Mouse (Mus musculus): ENCODE measurements around the gene Gm21834. TPM values are rescaled to one million over a fixed set of nuclear protein-coding genes. Genes with fewer than 3 reads are reported as not detected.
A peak's percentile ranks its signal among the peaks of the same experiment; 100 is the strongest.

Gm21834 gene
- not detected in 2 replicates for polyA plus RNA-seq (2015; fragmentation: Nextera tagmentation; extraction: Ambion mirVana)

DNA sequence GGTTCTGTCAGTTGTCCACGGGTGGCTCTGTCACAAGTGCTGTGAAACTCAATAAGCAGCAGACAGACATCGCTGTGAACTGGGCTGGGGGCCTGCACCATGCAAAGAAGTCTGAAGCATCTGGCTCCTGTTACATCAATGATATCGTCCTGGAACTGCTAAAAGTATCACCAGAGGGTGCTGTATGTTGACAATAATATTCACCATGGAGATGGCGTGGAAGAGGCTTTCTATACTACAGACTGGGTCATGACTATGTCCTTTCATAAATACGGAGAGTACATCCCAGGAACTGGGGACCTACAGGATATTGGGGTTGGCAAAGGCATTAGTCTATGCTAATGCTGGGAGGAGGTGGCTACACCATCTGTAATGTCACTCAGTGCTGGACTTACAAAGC is at the start of gene Gm21834:
Gene Gm21834, minus strand, starts transcription at position 101 of the 400 bp plus-strand sequence.
- H3K27me3 ChIP-seq = no peaks in the 10 kb centered on the region
- H3K4me2 ChIP-seq = no peak within 1 kb of the TSS
- no peak for ATAC-seq (ENCODE audit: insufficient number of reproducible peaks, insufficient read depth, low FRiP score, low TSS enrichment, low read depth)
- H3K9ac ChIP-seq = no peak within 1 kb of the TSS
- H3K36me3 ChIP-seq = no peaks in the 10 kb centered on the region
- 73% methylated on average over 5 of the region's 5 CpGs for WGBS
- H3K4me3 ChIP-seq = no peak within 1 kb of the TSS
- no peaks in the 10 kb centered on the region for H3K4me1 ChIP-seq
- no peaks in the 10 kb centered on the region for H3K9me3 ChIP-seq
- no peak within 1 kb of the TSS for H3K27ac ChIP-seq

DNA sequence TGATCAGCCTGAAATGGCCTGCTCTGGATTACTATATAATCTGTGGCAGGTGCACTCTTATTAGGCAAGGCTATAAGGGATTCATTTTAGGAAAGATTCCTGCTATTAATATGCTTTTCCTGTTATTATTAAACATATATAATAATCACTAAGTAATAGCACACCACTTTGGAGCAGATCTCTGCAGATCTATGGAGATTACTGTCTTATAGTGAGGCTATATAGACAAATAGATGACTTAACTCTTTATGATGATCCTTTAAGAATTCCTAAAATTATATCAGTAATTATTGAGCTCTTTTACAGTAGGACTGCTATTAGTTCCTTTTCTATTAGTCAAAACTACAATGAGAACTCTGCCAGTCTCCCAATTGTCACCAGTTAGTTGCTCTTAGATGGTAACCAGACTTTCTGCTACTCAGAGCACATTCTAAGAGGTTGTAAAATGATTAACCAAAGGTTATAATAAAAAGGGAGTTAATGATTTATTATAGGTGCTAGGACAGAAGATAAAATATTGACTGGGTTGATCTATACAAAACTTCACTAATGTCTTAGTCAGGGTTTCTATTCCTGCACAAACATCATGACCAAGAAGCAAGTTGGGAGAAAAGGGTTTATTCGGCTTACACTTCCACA is 46.3 kb upstream of the Gm21834 start:
- no peak overlapping the region for H3K27ac ChIP-seq
- WGBS = 98% methylated on average over 1 of the region's 1 CpGs
- H3K36me3 ChIP-seq = no peaks in the 10 kb centered on the region
- H3K27me3 ChIP-seq = no peaks in the 10 kb centered on the region
- no peak overlapping the region for H3K9ac ChIP-seq
- H3K4me2 ChIP-seq = no peak overlapping the region
- H3K9me3 ChIP-seq = no peaks in the 10 kb centered on the region
- H3K4me1 ChIP-seq = no peaks in the 10 kb centered on the region
- H3K4me3 ChIP-seq = no peak overlapping the region
- no peak for ATAC-seq (ENCODE audit: insufficient number of reproducible peaks, insufficient read depth, low FRiP score, low TSS enrichment, low read depth)

DNA sequence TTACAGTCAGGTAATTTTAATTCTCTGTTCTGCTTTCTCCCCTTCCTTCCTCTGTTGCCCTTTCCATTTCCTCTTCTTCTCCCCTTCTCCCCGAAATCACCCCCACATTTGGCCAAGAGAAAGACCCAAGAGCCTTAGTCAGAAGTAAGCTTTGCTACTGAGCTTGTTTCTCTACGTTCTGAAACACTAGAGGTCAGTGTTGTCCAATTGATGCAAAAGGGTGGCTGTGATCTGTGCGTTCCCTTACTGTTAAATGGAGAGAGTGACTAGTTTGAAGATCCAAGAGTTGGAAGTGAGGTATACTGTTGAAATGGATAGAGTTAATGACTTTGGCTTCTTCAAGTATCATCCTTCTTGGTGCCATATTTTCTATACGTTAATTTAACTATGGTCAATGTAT is 28.9 kb upstream of the Gm21834 start:
- Histone ChIP-seq H3K27ac (no peak overlapping the region), H3K4me1 (no peaks in the 10 kb centered on the region), H3K9ac (no peak overlapping the region), H3K4me3 (no peak overlapping the region), H3K36me3 (no peaks in the 10 kb centered on the region), H3K4me2 (no peak overlapping the region), H3K27me3 (no peaks in the 10 kb centered on the region), H3K9me3 (no peaks in the 10 kb centered on the region)
- WGBS = 15% methylated on average over 4 of the region's 4 CpGs
- no peak for ATAC-seq (ENCODE audit: insufficient number of reproducible peaks, insufficient read depth, low FRiP score, low TSS enrichment, low read depth)

DNA sequence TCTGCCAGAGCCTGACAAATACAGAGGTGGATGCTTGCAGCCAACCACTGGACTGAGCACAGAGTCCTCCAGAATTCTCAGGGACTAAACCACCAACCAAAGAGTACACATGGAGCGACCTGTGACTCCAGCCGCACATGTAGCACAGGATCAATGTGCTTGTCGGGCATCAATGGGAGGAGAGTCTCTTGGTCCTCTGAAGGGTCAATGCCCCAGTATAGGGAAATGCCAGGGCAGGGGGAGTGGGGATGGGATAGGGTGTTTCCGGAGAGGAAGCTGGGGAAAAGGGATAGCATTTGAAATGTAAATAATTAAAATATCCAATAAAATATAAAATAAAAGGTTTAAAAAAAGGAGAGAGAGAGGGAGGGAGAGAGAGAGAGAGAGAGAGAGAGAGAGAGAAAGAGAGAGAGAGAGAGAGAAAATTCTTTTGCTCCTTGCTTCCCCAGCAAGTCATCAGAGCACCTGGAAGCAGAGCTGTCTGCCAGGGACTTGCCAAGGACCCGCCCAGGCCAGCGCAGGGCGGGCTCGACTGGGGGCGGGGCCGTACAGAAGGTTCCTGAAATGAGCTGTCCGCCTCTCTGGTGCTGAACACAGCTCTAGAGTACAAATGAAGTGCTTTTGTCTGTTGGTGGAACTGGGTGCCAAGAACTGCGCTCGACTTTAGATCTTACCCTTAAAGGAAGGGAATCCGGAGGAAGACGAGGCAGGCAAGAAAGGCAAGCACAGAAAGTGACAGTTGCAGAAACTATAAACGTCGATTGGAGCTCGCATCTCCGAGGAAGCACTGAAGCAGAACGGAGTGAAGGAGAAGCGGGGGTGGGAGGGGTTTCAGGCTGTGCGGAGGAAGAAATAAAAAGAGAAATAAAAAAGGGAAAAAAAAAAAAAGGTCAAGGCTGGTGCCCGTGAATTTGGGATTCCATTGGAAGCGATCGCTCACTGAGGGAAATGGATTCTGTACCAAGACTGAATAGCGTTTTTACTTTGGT is 26.9 kb upstream of the Gm21834 start, which contains the start of gene Cntnap5c:
Gene Cntnap5c, plus strand, starts transcription at position 949 of the 989 bp plus-strand sequence.
- H3K4me3 ChIP-seq = no peak within 1 kb of the TSS
- 0 out of 2 replicates have a peak within 1 kb of the TSS, but pooled peaks have one; percentile 22 for H3K4me2 ChIP-seq
- peak; percentile 74; the same call in 1 of the 2 replicates for ATAC-seq (ENCODE audit: insufficient number of reproducible peaks, insufficient read depth, low FRiP score, low TSS enrichment, low read depth)
- no peaks in the 10 kb centered on the region for H3K4me1 ChIP-seq
- no peaks in the 10 kb centered on the region for H3K36me3 ChIP-seq
- H3K9ac ChIP-seq = no peak within 1 kb of the TSS
- H3K27ac ChIP-seq = no peak within 1 kb of the TSS
- no peaks in the 10 kb centered on the region for H3K27me3 ChIP-seq
- no peaks in the 10 kb centered on the region for H3K9me3 ChIP-seq
- 18% methylated on average over 26 of the region's 26 CpGs for WGBS

DNA sequence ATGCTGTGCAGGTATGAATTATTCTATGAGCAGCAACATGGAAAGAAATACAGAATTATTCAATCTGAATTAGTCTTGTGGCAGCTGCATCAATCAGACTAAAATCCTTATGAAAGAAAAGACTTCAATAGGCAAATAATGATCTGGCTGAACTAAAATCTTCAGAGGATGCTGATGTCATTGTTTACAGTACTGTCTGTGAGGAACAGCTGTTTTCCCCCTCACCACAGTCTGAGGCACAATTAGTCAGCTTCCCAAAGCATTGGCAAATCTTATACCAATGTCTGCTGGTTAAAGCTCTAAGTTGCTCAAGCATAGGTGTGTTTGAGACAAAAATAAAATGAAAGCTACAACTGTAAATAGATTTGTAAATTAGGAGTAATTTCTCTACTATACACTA is 25.3 kb upstream of the Gm21834 start:
- Histone ChIP-seq H3K9ac (no peak overlapping the region), H3K4me2 (no peak overlapping the region), H3K27ac (no peak overlapping the region), H3K4me3 (no peak overlapping the region), H3K27me3 (no peaks in the 10 kb centered on the region), H3K36me3 (no peaks in the 10 kb centered on the region), H3K4me1 (no peaks in the 10 kb centered on the region), H3K9me3 (no peaks in the 10 kb centered on the region)
- ATAC-seq (ENCODE audit: insufficient number of reproducible peaks, insufficient read depth, low FRiP score, low TSS enrichment, low read depth) = no peak

DNA sequence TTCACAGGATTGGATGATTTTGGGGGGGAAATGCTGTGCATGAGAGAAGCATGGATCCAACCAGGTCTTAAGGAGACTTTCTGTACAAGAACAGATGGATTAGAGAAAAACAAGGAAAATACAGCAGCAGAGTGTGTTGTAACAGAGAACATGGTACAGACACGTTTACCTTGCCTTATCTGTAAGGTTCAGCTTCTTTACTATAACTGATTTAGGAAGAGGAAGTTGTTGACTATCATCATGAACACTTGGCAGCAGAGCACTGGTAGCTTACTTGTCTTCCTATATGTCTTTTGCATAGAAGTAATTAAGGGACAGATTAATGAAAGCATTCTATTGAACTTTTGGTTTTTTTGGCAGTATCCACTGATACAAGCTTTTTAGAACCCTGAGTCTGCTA is 16.0 kb upstream of the Gm21834 start:
- 56% methylated on average over 1 of the region's 1 CpGs for WGBS
- H3K27me3 ChIP-seq = no peaks in the 10 kb centered on the region
- no peak for ATAC-seq (ENCODE audit: insufficient number of reproducible peaks, insufficient read depth, low FRiP score, low TSS enrichment, low read depth)

DNA sequence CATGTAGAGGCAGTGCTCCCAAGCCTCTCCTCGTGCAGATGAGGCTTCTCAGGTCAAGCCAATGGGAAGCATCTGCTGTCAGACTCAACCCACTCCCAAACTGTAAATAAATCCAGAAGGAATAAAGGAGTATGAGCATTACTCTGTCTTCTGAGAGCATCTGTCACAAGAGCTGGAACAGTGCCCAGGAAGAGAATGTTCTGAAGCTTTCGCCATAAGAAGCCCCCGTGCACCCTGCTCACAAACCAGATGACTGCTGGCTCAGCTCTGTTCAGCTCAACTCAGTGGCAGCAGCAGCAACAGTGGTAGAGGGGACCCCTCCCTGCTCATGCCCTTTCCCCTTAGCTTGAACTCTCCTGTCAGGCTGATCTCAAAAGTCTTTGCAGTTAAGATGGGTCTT is 47.2 kb downstream of the Gm21834 start:
- H3K27me3 ChIP-seq = no peaks in the 10 kb centered on the region
- no peaks in the 10 kb centered on the region for H3K4me1 ChIP-seq
- 66% methylated on average over 3 of the region's 3 CpGs for WGBS
- no peak overlapping the region for H3K27ac ChIP-seq
- no peak overlapping the region for H3K9ac ChIP-seq
- no peak overlapping the region for H3K4me3 ChIP-seq
- no peaks in the 10 kb centered on the region for H3K9me3 ChIP-seq
- no peak for ATAC-seq (ENCODE audit: insufficient number of reproducible peaks, insufficient read depth, low FRiP score, low TSS enrichment, low read depth)
- no peak overlapping the region for H3K4me2 ChIP-seq
- no peaks in the 10 kb centered on the region for H3K36me3 ChIP-seq

More for the DNA sequence above, 16.0 kb upstream of the Gm21834 start:
- Histone ChIP-seq H3K9me3 (no peaks in the 10 kb centered on the region), H3K4me1 (no peaks in the 10 kb centered on the region), H3K9ac (no peak overlapping the region), H3K4me3 (no peak overlapping the region), H3K27ac (no peak overlapping the region), H3K4me2 (no peak overlapping the region), H3K36me3 (no peaks in the 10 kb centered on the region)

Other genes starting within 250 kb of the Gm21834 start
- gene Vmn2r120, start 196.7 kb downstream of the Gm21834 start, polyA plus RNA-seq (2015; fragmentation: Nextera tagmentation; extraction: Ambion mirVana) = not detected in 2 replicates
- gene Cntnap5c, start 27.4 kb upstream of the Gm21834 start, polyA plus RNA-seq (2015; fragmentation: Nextera tagmentation; extraction: Ambion mirVana) = not detected in 2 replicates

All from embryonic facial prominence, embryonic 13.5 days (tissue).